Mouse (Mus musculus) ovary, adult 18-20 months (tissue): ENCODE data around the gene Gm13272.
"Not testable (repeated sequence)": the region's sequence is repeated elsewhere in the genome, so short reads cannot be mapped to it uniquely, and the experiment has no call there.

Source experiments
- DNase-seq: peaks from one replicate; pipeline ENCODE4 v3.0.0; 2022; ENCODE audit warnings: low spot score, mixed read lengths

Gene Gm13272

DNA sequence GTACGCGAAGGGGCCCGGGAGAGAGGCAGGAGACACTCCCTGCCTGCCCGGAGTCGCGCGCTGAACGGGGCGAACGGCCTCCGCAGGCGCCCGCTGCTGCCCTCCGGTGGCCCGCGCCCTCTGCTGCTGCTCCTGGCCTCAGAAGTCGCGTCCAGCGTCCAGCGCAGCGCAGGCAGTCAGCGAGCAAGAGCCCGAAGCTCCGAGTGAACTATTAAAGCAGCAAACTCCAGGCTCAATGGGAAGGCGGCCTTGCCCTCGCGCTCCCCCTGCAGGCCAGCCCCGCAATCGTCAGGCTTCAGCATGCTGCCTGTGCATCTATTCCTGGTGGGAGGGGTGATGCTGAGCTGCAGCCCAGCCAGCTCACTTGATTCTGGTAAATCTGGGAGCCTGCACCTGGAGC lies at the start of gene Gm13272:
Gene Gm13272, plus strand, starts transcription at position 301 of the 400 bp plus-strand sequence.
- DNase-seq, result not testable (repeated sequence)

DNA sequence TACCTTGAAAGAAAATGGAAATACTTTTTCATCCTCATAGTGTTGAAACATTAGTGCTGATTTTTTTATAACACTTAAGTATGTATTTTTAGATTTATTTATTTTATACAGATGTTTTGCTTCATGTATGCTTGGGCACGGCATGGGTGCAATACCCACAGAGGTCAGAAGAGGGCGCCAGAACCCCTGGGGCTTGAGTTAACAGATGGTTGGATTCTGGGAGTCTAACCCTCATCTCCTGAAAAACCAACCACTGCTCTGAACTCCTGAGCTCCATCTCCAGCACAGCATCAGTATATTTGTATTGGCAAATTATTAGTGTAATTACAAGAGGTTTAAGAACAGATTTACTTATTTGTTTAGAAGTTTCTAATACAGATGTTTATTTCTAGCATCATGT lies 41.2 kb upstream of the Gm13272 start:
- no peak for DNase-seq

DNA sequence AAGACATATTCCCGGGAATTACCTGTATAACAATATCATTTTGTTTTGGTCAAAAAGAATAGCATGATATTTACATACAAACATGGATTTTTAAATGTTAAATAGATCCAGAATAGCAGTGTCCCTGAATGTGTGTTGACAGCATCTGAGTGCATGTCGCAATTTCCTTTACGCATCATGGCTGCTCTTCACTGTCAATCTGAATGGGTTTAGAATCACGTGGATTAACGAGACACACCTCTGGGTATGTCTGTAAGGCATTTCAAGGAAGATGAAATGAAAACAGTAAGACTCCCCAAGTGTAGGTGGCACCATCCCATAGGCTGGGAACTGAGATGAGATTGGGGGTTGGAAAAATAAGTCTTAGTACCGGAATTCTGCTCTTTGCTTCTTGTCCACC lies 40.6 kb upstream of the Gm13272 start:
- no peak for DNase-seq

DNA sequence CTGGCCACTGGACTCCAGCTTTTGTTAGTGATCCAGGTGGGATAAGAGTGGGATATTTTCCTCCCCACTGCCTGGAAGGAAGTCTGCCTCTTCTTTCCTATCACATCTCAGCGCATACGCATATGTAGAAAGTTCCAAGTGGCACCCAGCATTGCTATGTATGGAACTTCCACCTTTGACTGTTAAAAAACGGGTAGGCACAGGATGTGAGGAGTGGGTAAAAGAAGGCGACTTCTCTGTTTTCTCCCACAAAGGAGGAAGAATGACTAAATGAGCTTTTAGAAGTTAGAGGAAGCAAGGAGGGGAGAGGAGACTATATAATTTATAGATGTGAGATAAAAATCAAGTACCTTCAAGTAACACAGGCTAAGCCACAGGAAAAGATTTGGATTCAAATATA lies 38.2 kb upstream of the Gm13272 start:
- DNase-seq, result no peak

DNA sequence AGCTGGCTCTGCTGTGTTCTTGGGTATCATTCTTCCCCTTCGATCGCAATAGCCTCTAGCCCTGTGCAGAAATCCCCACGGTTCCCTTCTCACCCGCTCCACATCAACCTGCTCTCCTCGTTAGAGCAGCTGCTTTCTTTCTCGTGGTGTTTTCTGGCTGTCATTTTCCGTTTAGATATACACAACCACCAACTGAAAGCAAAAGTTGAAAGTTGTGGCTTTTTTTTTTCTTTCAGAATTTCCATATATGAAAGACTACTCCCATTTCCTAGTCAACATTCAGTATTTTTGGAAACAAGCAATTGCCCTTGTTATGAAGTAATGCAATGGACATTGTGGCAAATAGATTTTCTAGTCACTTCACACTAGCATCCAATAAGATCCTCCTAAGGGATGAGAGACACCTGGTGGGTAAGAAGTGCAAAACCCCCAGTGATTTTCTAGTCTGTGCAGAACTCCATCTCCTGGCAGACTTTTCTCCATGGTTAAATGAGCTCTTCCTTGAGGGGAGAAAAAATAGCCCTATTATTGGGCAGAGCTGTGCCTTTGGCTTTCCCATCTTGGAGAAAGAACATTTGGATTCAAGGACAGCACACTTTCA lies 36.8 kb upstream of the Gm13272 start:
- no peak for DNase-seq

DNA sequence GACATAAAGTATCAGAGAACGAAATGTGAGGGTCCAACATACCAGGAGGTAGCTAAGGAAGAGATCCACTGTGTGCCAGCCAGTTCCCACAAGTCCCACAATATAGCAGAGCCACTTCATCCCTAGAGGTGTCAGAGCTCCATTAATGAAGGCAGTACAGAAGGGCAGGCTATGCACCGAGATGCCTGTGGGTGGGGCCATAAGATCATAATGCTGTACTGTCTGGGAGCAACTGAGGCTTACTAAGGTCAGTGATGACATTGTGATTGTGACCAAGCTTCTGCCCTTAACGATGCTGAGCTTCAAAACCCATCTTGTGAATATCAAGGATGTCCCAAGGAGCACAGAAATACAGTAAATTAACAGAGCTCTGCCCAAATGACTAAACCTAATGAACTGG lies 35.4 kb upstream of the Gm13272 start:
- DNase-seq, result no peak

DNA sequence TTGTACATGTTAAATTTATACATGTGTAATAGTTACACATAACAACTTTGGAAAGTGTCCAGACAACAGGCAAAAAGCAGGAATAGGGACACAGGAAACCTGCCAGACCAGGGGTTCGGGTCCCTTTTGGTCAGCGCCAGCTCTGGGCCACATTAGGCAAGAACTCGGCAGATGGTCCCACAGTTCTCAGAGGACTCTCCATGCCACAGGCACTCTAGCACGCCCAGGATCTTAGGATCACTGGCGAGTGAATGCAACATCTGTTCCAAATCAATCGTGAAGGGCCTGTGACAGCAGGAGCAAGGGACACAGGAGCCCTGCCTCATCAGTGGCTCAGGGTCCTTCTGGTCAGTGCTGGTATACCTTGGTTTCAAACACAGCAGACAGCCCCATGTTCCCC lies 29.7 kb upstream of the Gm13272 start:
- no peak for DNase-seq

DNA sequence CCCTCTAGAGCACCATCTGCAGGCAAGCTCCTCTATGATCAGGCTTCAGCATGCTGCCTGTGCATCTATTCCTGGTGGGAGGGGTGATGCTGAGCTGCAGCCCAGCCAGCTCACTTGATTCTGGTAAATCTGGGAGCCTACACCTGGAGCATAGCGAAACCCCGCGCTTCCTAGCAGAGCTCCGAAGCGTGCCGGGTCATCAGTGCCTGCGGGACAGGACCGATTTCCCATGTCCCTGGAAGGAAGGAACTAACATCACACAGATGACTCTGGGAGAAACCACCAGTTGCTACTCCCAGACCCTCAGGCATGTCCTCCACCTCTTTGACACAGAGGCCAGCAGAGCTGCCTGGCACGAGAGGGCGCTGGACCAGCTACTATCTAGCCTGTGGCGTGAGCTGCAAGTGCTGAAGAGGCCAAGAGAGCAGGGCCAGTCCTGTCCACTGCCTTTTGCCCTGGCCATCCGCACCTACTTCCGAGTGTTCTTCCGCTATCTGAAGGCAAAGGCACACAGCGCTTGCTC lies 24.8 kb upstream of the Gm13272 start, which contains the start of gene Gm13271:
Gene Gm13271, plus strand, starts transcription at position 51 of the 523 bp plus-strand sequence.
- peak; percentile 78 for DNase-seq

DNA sequence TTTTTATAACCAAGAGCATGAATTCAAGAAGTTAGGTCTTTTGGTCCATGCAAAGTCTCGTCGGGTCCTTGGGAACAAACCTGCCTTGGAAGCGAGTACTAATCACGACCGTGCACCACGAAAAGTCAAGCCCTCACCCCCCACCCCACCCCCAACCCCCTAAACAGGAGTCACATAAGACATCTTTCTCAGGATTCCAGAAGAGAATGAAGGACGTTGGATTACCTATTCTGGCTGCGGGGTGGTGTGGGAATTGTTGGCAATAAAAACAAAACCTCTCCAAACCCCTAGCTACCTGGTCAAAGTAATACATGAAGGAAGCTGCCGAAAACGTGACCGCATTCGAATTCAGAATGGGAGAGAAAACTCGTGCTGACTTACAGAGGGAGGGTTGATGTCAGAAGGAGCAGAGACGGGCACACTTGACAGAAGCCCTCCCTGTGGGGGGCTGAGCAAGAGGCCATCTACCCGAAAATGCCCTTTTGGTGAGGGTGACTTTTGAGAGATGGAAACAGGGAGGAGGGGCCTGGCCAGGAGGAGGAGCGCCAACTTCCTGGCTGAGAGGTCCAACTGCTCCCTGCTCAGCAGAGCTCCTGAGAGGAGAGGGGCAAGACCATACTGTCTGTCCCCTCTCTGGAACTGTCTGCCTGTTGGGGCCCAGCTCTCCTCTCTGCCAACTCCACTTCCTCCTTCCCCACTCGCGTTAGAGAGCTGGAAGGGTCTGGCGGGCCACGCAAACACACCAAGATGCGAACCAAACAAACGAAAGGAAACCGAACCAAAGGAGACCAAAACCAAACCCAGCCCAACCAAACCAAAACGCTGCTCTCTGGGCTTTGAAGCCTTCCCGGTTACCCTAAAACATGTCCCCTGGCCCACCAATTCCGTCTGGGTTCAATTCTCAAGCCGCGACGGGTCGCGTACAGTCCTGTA lies 22.8 kb upstream of the Gm13272 start:
- DNase-seq, result not testable (repeated sequence)

DNA sequence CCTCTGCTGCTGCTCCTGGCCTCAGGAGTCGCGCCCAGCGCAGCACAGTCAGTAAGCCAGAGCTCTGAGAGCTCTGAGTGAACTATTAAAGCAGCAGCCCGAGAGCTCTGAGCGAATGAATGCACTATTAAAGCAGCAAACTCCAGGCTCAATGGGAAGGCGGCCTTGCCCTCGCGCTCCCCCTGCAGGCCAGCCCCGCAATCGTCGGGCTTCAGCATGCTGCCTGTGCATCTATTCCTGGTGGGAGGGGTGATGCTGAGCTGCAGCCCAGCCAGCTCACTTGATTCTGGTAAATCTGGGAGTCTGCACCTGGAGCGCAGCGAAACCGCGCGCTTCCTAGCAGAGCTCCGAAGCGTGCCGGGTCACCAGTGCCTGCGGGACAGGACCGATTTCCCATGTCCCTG lies 22.0 kb upstream of the Gm13272 start:
- peak; percentile 86 for DNase-seq

DNA sequence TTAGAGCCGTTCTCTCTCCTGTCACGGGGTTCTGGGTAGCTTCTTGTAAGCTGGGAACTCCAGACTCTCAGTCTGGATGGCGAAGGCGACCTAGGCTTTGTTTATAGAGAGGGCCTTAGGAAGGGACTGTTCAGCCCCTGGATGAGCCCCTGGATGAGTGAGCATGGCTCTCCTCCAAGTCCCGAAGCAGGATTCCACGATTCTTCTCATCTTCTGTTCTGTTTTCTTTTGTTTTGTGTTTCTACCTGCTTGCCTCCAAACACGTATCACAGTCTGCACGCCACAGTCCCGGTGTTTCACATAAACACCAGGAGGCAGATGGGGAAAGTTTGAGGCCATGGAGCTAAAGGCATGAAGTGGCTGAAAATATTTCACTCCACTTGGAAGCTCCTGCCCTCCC lies 20.9 kb upstream of the Gm13272 start:
- not testable (repeated sequence) for DNase-seq

DNA sequence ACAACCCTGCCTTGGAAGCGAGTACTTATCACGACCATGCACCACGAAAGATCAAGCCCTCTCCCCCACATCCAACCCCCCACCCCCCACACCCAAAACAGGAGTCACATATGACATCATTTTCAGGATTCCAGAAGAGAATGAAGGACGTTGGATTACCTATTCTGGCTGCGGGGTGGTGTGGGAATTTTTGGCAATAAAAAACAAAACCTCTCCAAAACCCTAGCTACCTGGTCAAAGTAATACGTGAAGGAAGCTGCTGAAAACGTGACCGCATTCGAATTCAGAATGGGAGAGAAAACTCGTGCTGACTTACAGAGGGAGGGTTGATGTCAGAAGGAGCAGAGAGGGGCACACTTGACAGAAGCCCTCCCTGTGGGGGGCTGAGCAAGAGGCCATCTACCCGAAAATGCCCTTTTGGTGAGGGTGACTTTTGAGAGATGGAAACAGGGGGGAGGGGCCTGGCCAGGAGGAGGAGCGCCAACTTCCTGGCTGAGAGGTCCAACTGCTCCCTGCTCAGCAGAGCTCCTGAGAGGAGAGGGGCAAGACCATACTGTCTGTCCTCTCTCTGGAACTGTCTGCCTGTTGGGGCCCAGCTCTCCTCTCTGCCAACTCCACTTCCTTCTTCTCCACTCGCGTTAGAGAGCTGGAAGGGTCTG lies 19.9 kb upstream of the Gm13272 start, which contains the start of gene Gm13283:
Gene Gm13283, plus strand, starts transcription at position 510 of the 659 bp plus-strand sequence.
- peak; percentile 39 for DNase-seq

DNA sequence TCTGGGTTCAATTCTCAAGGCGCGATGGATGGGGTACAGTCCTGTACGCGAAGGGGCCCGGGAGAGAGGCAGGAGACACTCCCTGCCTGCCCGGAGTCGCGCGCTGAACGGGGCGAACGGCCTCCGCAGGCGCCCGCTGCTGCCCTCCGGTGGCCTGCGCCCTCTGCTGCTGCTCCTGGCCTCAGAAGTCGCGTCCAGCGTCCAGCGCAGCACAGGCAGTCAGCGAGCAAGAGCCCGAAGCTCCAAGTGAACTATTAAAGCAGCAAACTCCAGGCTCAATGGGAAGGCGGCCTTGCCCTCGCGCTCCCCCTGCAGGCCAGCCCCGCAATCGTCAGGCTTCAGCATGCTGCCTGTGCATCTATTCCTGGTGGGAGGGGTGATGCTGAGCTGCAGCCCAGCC lies 19.2 kb upstream of the Gm13272 start:
- DNase-seq, result peak; percentile 81

DNA sequence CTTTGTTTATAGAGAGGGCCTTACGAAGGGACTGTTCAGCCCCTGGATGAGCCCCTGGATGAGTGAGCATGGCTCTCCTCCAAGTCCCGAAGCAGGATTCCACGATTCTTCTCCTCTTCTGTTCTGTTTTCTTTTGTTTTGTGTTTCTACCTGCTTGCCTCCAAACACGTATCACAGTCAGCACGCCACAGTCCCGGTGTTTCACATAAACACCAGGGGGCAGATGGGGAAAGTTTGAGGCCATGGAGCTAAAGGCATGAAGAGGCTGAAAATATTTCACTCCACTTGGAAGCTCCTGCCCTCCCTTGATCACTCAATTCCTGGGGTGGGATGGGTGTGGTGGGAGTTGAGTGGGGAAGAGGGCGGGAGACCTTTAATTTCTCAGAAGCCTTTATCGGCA lies 17.9 kb upstream of the Gm13272 start:
- DNase-seq, result peak; percentile 74

DNA sequence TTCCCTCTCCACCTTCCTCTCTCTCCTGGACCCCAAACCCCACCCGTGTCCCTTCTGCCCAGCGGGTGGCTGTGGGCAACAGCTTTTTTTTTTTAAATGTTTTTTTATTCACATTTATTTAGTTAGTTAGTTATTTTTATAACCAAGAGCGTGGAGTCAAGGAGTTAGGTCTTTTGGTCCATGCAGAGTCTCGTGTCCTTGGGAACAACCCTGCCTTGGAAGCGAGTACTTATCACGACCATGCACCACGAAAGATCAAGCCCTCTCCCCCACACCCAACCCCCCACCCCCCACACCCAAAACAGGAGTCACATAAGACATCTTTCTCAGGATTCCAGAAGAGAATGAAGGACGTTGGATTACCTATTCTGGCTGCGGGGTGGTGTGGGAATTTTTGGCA lies 17.3 kb upstream of the Gm13272 start:
- DNase-seq, result peak; percentile 28

DNA sequence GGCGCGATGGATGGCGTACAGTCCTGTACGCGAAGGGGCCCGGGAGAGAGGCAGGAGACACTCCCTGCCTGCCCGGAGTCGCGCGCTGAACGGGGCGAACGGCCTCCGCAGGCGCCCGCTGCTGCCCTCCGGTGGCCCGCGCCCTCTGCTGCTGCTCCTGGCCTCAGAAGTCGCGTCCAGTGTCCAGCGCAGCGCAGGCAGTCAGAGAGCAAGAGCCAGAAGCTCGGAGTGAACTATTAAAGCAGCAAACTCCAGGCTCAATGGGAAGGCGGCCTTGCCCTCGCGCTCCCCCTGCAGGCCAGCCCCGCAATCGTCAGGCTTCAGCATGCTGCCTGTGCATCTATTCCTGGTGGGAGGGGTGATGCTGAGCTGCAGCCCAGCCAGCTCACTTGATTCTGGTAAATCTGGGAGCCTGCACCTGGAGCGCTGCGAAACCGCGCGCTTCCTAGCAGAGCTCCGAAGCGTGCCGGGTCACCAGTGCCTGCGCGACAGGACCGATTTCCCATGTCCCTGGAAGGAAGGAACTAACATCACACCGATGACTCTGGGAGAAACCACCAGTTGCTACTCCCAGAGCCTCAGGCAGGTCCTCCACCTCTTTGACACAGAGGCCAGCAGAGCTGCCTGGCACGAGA lies 16.1 kb upstream of the Gm13272 start:
- peak; percentile 69 for DNase-seq

DNA sequence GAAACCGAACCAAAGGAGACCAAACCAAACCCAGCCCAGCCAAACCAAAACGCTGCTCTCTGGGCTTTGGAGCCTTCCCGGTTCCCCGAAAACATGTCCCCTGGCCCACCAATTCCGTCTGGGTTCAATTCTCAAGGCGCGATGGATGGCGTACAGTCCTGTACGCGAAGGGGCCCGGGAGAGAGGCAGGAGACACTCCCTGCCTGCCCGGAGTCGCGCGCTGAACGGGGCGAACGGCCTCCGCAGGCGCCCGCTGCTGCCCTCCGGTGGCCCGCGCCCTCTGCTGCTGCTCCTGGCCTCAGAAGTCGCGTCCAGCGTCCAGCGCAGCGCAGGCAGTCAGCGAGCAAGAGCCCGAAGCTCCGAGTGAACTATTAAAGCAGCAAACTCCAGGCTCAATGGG lies 6.1 kb upstream of the Gm13272 start, which contains the start of gene Gm13290:
Gene Gm13290, plus strand, starts transcription at position 301 of the 400 bp plus-strand sequence.
- not testable (repeated sequence) for DNase-seq

DNA sequence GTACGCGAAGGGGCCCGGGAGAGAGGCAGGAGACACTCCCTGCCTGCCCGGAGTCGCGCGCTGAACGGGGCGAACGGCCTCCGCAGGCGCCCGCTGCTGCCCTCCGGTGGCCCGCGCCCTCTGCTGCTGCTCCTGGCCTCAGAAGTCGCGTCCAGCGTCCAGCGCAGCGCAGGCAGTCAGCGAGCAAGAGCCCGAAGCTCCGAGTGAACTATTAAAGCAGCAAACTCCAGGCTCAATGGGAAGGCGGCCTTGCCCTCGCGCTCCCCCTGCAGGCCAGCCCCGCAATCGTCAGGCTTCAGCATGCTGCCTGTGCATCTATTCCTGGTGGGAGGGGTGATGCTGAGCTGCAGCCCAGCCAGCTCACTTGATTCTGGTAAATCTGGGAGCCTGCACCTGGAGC lies 3.0 kb upstream of the Gm13272 start, which contains the start of gene Gm13289:
Gene Gm13289, plus strand, starts transcription at position 301 of the 400 bp plus-strand sequence.
- DNase-seq, result not testable (repeated sequence)

DNA sequence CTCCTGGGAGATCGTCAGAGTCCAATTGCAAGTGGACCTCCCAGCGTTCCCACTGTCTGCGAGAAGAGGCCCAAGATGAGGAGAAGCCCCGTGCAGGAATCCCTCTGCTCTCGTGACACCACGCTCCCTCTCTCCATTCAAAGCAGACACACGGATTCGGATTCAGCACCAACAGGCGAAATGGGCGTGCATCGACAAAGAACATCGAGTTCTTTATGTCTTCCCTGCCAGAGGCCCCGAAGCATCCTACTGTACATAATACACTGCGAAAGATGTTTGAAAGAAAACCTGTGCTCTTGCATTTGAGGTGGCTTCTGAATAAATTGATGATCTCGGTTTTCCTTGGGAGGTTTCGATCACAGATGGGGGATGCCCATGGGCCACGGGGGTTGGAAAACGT lies 670 bp downstream of the Gm13272 start:
- DNase-seq, result not testable (repeated sequence)

DNA sequence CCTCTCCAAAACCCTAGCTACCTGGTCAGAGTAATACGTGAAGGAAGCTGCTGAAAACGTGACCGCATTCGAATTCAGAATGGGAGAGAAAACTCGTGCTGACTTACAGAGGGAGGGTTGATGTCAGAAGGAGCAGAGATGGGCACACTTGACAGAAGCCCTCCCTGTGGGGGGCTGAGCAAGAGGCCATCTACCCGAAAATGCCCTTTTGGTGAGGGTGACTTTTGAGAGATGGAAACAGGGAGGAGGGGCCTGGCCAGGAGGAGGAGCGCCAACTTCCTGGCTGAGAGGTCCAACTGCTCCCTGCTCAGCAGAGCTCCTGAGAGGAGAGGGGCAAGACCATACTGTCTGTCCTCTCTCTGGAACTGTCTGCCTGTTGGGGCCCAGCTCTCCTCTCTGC lies 2.2 kb downstream of the Gm13272 start, which contains the start of gene Ifnz:
Gene Ifnz, plus strand, starts transcription at position 301 of the 400 bp plus-strand sequence.
- not testable (repeated sequence) for DNase-seq

DNA sequence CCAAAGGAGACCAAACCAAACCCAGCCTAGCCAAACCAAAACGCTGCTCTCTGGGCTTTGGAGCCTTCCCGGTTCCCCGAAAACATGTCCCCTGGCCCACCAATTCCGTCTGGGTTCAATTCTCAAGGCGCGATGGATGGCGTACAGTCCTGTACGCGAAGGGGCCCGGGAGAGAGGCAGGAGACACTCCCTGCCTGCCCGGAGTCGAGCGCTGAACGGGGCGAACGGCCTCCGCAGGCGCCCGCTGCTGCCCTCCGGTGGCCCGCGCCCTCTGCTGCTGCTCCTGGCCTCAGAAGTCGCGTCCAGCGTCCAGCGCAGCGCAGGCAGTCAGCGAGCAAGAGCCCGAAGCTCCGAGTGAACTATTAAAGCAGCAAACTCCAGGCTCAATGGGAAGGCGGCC lies 2.7 kb downstream of the Gm13272 start:
- DNase-seq, result not testable (repeated sequence)
